8 mouse cellular contexts compared by ENCODE assay signal in genomic region chr12:82168820-82169533, GRCm38 (mm10). TPM values are rescaled to one million over a fixed set of nuclear protein-coding genes. Genes with fewer than 3 reads are reported as not detected.
DNase-seq lines count a peak whose midpoint lies in the region; ATAC-seq lines count a peak whose summit lies in the region.

Sipa1l1 (plus strand) TSS chr12:82169320.

- no peaks in the 10 kb centered on the region for H3K36me3 ChIP-seq in forebrain, embryonic 11.5 days (ENCODE audit: control insufficient read depth, insufficient read depth, low read length)
- no peaks in the 10 kb centered on the region for H3K36me3 ChIP-seq in heart, embryonic 16.5 days (ENCODE audit: control insufficient read depth, insufficient read depth)
- no peaks in the 10 kb centered on the region for H3K36me3 ChIP-seq in liver, embryonic 15.5 days (replicated peaks)
- H3K36me3 ChIP-seq in neural tube, embryonic 12.5 days = no peaks in the 10 kb centered on the region

- H3K4me3 ChIP-seq in forebrain, embryonic 11.5 days (ENCODE audit: low read depth, low read length) = peak within 1 kb of the TSS; percentile 95
- H3K4me3 ChIP-seq in heart, embryonic 16.5 days (ENCODE audit: low read length) = peak within 1 kb of the TSS; percentile 93
- peak within 1 kb of the TSS; percentile 74 for H3K4me3 ChIP-seq in liver, embryonic 15.5 days (replicated peaks)
- peak within 1 kb of the TSS; percentile 91 for H3K4me3 ChIP-seq in neural tube, embryonic 12.5 days

- peak; percentile 89 for ATAC-seq in forebrain, embryonic 11.5 days (replicated peaks; ENCODE audit: low FRiP score)
- ATAC-seq in heart, embryonic 16.5 days (replicated peaks; ENCODE audit: extremely low read depth, insufficient read depth, low FRiP score) = peak; percentile 91
- ATAC-seq in liver, embryonic 15.5 days (ENCODE audit: insufficient read depth) = peak; percentile 86
- peak; percentile 93 for ATAC-seq in neural tube, embryonic 12.5 days (ENCODE audit: low FRiP score, low read depth)

- H3K27me3 ChIP-seq in forebrain, embryonic 11.5 days (ENCODE audit: control insufficient read depth, insufficient read depth, low read length) = no peaks in the 10 kb centered on the region
- no peaks in the 10 kb centered on the region for H3K27me3 ChIP-seq in heart, embryonic 16.5 days (ENCODE audit: control insufficient read depth, insufficient read depth, low read length)
- H3K27me3 ChIP-seq in liver, embryonic 15.5 days = peaks cover 23% of the 10 kb centered on the region
- H3K27me3 ChIP-seq in neural tube, embryonic 12.5 days (replicated peaks) = no peaks in the 10 kb centered on the region

- WGBS in forebrain, embryonic 11.5 days = under 1% methylated on average over 39 of the region's 43 CpGs
- 1% methylated on average over 43 of the region's 43 CpGs for WGBS in heart, embryonic 16.5 days
- 2% methylated on average over 40 of the region's 43 CpGs for WGBS in liver, embryonic 15.5 days (ENCODE audit: insufficient replicate concordance)
- whole genome bisulfite sequencing in neural tube, embryonic 12.5 days = 1% methylated on average over 35 of the region's 43 CpGs

- H3K27ac ChIP-seq in forebrain, embryonic 11.5 days (ENCODE audit: low read depth, low read length) = peak within 1 kb of the TSS; percentile 95
- peak within 1 kb of the TSS; percentile 94 for H3K27ac ChIP-seq in heart, embryonic 16.5 days (ENCODE audit: low read length)
- H3K27ac ChIP-seq in liver, embryonic 15.5 days (replicated peaks) = peak within 1 kb of the TSS; percentile 55; the same call in 1 of the 2 replicates
- H3K27ac ChIP-seq in neural tube, embryonic 12.5 days = peak within 1 kb of the TSS; percentile 90

- H3K9me3 ChIP-seq in forebrain, embryonic 11.5 days (ENCODE audit: control insufficient read depth, low read length) = no peaks in the 10 kb centered on the region
- no peaks in the 10 kb centered on the region for H3K9me3 ChIP-seq in heart, embryonic 16.5 days (replicated peaks; ENCODE audit: control insufficient read depth, low read length)
- H3K9me3 ChIP-seq in liver, embryonic 15.5 days (replicated peaks) = no peaks in the 10 kb centered on the region
- H3K9me3 ChIP-seq in neural tube, embryonic 12.5 days = no peaks in the 10 kb centered on the region

- peak within 1 kb of the TSS; percentile 76 for H3K4me2 ChIP-seq in forebrain, embryonic 11.5 days (ENCODE audit: low read depth, low read length, severe bottlenecking)
- peak within 1 kb of the TSS; percentile 98 for H3K4me2 ChIP-seq in heart, embryonic 16.5 days (ENCODE audit: low read depth, low read length)
- H3K4me2 ChIP-seq in liver, embryonic 15.5 days = peak within 1 kb of the TSS; percentile 87
- peak within 1 kb of the TSS; percentile 83 for H3K4me2 ChIP-seq in neural tube, embryonic 12.5 days (replicated peaks)

- peaks cover 13% of the 10 kb centered on the region; the same call in 1 of the 2 replicates for H3K4me1 ChIP-seq in forebrain, embryonic 11.5 days (replicated peaks; ENCODE audit: control insufficient read depth, insufficient read depth, low read length)
- H3K4me1 ChIP-seq in heart, embryonic 16.5 days (ENCODE audit: control insufficient read depth, insufficient read depth, low read length) = peaks cover 23% of the 10 kb centered on the region
- H3K4me1 ChIP-seq in liver, embryonic 15.5 days (replicated peaks) = peaks cover 28% of the 10 kb centered on the region
- peaks cover 25% of the 10 kb centered on the region for H3K4me1 ChIP-seq in neural tube, embryonic 12.5 days

- peak within 1 kb of the TSS; percentile 87 for H3K9ac ChIP-seq in forebrain, embryonic 11.5 days (ENCODE audit: low read length)
- H3K9ac ChIP-seq in heart, embryonic 16.5 days (ENCODE audit: low read length) = peak within 1 kb of the TSS; percentile 96
- peak within 1 kb of the TSS; percentile 65 for H3K9ac ChIP-seq in liver, embryonic 15.5 days
- H3K9ac ChIP-seq in neural tube, embryonic 12.5 days = peak within 1 kb of the TSS; percentile 90

- peak; percentile 96 for DNase-seq in CD8-positive naive resting alpha-beta T cell, adult 2 months (ENCODE audit: low read depth in 2 of 2, low spot score in 2 of 2)
- DNase-seq in c-Kit-positive CD71-negative TER-119-negative erythroid progenitor cells, embryonic 14.5 days (ENCODE audit: low read depth) = peak; percentile 92
- DNase-seq in forebrain, embryonic 11.5 days (ENCODE audit: low spot score) = peak; percentile 99
- DNase-seq in kidney, postnatal 36 days = peak; percentile 96
- DNase-seq in telencephalon, adult 2 months (ENCODE audit: low read depth, low spot score) = peak; percentile 97

RNA-seq across cellular contexts. Expression of gene Sipa1l1, which starts in this region (rescaled TPM):
- 43.2 and 48.5 TPM in 2 replicates for polyA plus RNA-seq in forebrain, embryonic 11.5 days (2014; fragmentation: Nextera tagmentation; extraction: Ambion mirVana)
- polyA plus RNA-seq in heart, embryonic 16.5 days (2015; fragmentation: Nextera tagmentation; extraction: Ambion mirVana) = 19.8 and 21.2 TPM in 2 replicates
- 3.7 and 4.0 TPM in 2 replicates for polyA plus RNA-seq in liver, embryonic 15.5 days (2015; fragmentation: Nextera tagmentation; extraction: Ambion mirVana)
- polyA plus RNA-seq in neural tube, embryonic 12.5 days (2016; fragmentation: Nextera tagmentation; extraction: Ambion mirVana) = 17.4 and 17.9 TPM in 2 replicates

Comparison
In these comparisons a context has a peak if more than half of its experiments do, and no peak if none do; other contexts are left out.
1. Peak in every context shown above with its lines: DNase-seq, ATAC-seq, H3K4me3 ChIP-seq and H3K27ac ChIP-seq.